Mouse (Mus musculus): ENCODE measurements around the gene Sowahb. TPM values are rescaled to one million over a fixed set of nuclear protein-coding genes. Genes with fewer than 3 reads are reported as not detected.
"Not testable (repeated sequence)": the region's sequence is repeated elsewhere in the genome, so short reads cannot be mapped to it uniquely, and the experiment has no call there.

The Sowahb gene
- polyA plus RNA-seq, 1 experiment: 15.6 TPM

GRCm38 (mm10) chr5:93043688-93044583, 886 bp downstream of the Sowahb start:
- DNase-seq (ENCODE audit: low read depth, low spot score): no peak
- 4% methylated on average over 69 of the region's 69 CpGs for WGBS

GRCm38 (mm10) chr5:93042831-93043687, 1.8 kb downstream of the Sowahb start:
- DNase-seq (ENCODE audit: low read depth, low spot score): no peak
- 62% methylated on average over 18 of the region's 18 CpGs for WGBS

GRCm38 (mm10) chr5:93042031-93042430, 2.8 kb downstream of the Sowahb start:
- WGBS: 64% methylated on average over 4 of the region's 4 CpGs
- DNase-seq (ENCODE audit: low read depth, low spot score): no peak

GRCm38 (mm10) chr5:93041276-93041675, 3.5 kb downstream of the Sowahb start:
- no peak for DNase-seq (ENCODE audit: low read depth, low spot score)
- 43% methylated on average over 3 of the region's 3 CpGs for WGBS

GRCm38 (mm10) chr5:93040095-93040494, 4.7 kb downstream of the Sowahb start:
- peak; percentile 76 for DNase-seq (ENCODE audit: low read depth, low spot score)
- WGBS: 33% methylated on average over 5 of the region's 5 CpGs

- no peak for DNase-seq (ENCODE audit: low read depth, low spot score)
- WGBS: 63% methylated on average over 7 of the region's 7 CpGs
Measured at GRCm38 (mm10) chr5:93036254-93036653, 8.6 kb downstream of the Sowahb start.

- no peak for DNase-seq (ENCODE audit: low read depth, low spot score)
- 8% methylated on average over 1 of the region's 1 CpGs for WGBS
Measured at GRCm38 (mm10) chr5:93035285-93035684, 9.5 kb downstream of the Sowahb start.

- WGBS: 81% methylated on average over 5 of the region's 5 CpGs
Measured at GRCm38 (mm10) chr5:93033087-93033870, 11.5 kb downstream of the Sowahb start.

GRCm38 (mm10) chr5:93032621-93033020, 12.2 kb downstream of the Sowahb start:
- 25% methylated on average over 4 of the region's 4 CpGs for WGBS
- DNase-seq (ENCODE audit: low read depth, low spot score): no peak

More at GRCm38 (mm10) chr5:93033087-93033870, 11.5 kb downstream of the Sowahb start:
- no peak for DNase-seq (ENCODE audit: low read depth, low spot score)

- no peak for DNase-seq (ENCODE audit: low read depth, low spot score)
- WGBS: 74% methylated on average over 3 of the region's 3 CpGs
Measured at GRCm38 (mm10) chr5:93030869-93031268, 14.0 kb downstream of the Sowahb start.

- no peak for DNase-seq (ENCODE audit: low read depth, low spot score)
- WGBS: 82% methylated on average over 5 of the region's 5 CpGs
Measured at GRCm38 (mm10) chr5:93030411-93030810, 14.4 kb downstream of the Sowahb start.

GRCm38 (mm10) chr5:93027120-93027675, 17.6 kb downstream of the Sowahb start:
- WGBS: 52% methylated on average over 9 of the region's 9 CpGs
- no peak for DNase-seq (ENCODE audit: low read depth, low spot score)

- WGBS: 48% methylated on average over 4 of the region's 4 CpGs
Measured at GRCm38 (mm10) chr5:93026437-93027119, 18.2 kb downstream of the Sowahb start.

GRCm38 (mm10) chr5:93024754-93025280, 20.0 kb downstream of the Sowahb start:
- DNase-seq (ENCODE audit: low read depth, low spot score): no peak
- WGBS: 14% methylated on average over 7 of the region's 7 CpGs

More at GRCm38 (mm10) chr5:93026437-93027119, 18.2 kb downstream of the Sowahb start:
- no peak for DNase-seq (ENCODE audit: low read depth, low spot score)

- DNase-seq (ENCODE audit: low read depth, low spot score): no peak
- 74% methylated on average over 7 of the region's 7 CpGs for WGBS
Measured at GRCm38 (mm10) chr5:93022126-93022797, 22.6 kb downstream of the Sowahb start.

GRCm38 (mm10) chr5:93020024-93020666, 24.7 kb downstream of the Sowahb start:
- no peak for DNase-seq (ENCODE audit: low read depth, low spot score)
- 28% methylated on average over 6 of the region's 6 CpGs for WGBS

GRCm38 (mm10) chr5:93019207-93019606, 25.6 kb downstream of the Sowahb start:
- DNase-seq (ENCODE audit: low read depth, low spot score): not testable (repeated sequence)
- WGBS: 85% methylated on average over 10 of the region's 10 CpGs
